Mouse (Mus musculus) liver, embryonic 12.5 days (tissue): ENCODE results near the gene Oas1c. TPM values are rescaled to one million over a fixed set of nuclear protein-coding genes. Genes with fewer than 3 reads are reported as not detected.

Source experiments
- ATAC-seq: fragments of 200-750 bp; cut with Nextera tagmentation; 2 replicates; pipeline ENCODE4 v1.8.0; 2017; ENCODE audit warnings: moderate number of reproducible peaks, mild to moderate bottlenecking, moderate library complexity
- H3K27ac ChIP-seq: fragments of 300-500 bp; sonication (generic); 2 replicates; pipeline ENCODE4 v1.5.1; 2016; ENCODE audit warnings: mild to moderate bottlenecking
- H3K27me3 ChIP-seq: fragments of 300-500 bp; sonication (generic); replicated peaks from 2 replicates; pipeline ENCODE4 v1.6.1; 2016; ENCODE audit warnings: mild to moderate bottlenecking, moderate library complexity
- H3K36me3 ChIP-seq: fragments of 300-500 bp; sonication (generic); 2 replicates; pipeline ENCODE4 v1.6.1; 2016; ENCODE audit warnings: mild to moderate bottlenecking, moderate library complexity
- H3K4me1 ChIP-seq: fragments of 300-500 bp; sonication (generic); 2 replicates; pipeline ENCODE4 v1.6.1; 2016
- H3K4me2 ChIP-seq: fragments of 300-500 bp; sonication (generic); 2 replicates; pipeline ENCODE4 v1.6.1; 2016; ENCODE audit warnings: mild to moderate bottlenecking, moderate library complexity
- H3K4me3 ChIP-seq: fragments of 300-500 bp; sonication (generic); 2 replicates; pipeline ENCODE4 v1.5.1; 2016; ENCODE audit warnings: mild to moderate bottlenecking, moderate library complexity
- H3K9ac ChIP-seq: fragments of 300-500 bp; sonication (generic); 2 replicates; pipeline ENCODE4 v1.6.1; 2016; ENCODE audit warnings: mild to moderate bottlenecking, moderate library complexity
- H3K9me3 ChIP-seq: fragments of 300-500 bp; sonication (generic); replicated peaks from 2 replicates; pipeline ENCODE4 v1.6.1; 2016; ENCODE audit warnings: mild to moderate bottlenecking, moderate library complexity
- WGBS: fragments of 180-500 bp; shearing (Covaris S2); methylation state at CpG from one replicate; pipeline ENCODE4 v1.1.7; 2016; ENCODE audit not compliant: insufficient replicate concordance; 5-methylcytosine and 5-hydroxymethylcytosine counted together
- polyA plus RNA-seq: library from polyadenylated mRNA; unstranded; fragments of >200 nt; fragmentation: Nextera tagmentation; extraction: Ambion mirVana; gene quantifications from 2 replicates; pipeline ENCODE4 v1.2.1, GENCODE M21; 2016

The Oas1c gene
- polyA plus RNA-seq, result 0.20 and 0.24 TPM in 2 replicates

DNA sequence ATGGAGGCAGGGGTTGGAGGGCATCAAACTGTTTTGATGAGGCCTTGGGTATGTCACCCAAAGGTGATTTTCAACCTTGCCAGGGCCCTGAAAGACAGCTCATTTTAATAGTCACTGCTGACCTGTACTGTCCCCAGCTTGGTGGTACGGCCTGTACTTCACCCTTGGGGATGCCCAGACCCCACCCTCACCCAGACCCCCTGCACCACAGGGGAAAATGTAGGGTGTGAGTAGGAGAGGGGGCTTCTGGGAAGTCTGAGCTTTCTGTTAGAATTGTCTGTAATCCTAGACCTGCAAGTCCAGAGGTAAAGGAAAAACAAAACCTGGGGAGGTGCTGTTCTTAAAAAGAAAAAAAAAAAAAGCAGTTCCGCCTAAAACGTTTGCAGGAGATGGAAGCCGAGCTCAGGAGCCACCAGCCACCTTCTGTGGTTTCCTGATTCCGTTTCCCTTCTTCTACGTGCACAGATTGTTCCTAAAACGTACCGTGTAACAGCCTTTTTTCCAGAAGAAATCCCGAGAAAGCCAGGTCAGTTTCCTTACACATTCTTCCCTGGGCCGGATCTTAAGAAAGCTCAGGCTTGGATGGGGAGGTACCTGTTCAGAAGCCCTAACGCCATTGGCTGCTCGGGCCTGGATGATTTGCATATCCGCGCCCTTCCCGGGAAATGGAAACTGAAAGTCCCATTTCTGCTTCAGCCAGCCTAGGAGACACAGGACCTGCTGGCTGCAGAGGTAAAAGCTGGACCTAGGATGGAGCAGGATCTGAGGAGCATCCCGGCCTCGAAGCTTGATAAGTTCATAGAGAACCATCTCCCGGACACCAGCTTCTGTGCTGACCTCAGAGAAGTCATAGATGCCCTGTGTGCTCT lies at the start of gene Oas1c:
Oas1c (minus strand) TSS at position 564 of the 869 bp plus-strand sequence.
- peak within 1 kb of the TSS; percentile 70 for H3K4me2 ChIP-seq
- H3K9ac ChIP-seq, result peak within 1 kb of the TSS; percentile 53
- H3K36me3 ChIP-seq, result no peaks in the 10 kb centered on the region
- no peaks in the 10 kb centered on the region for H3K27me3 ChIP-seq
- 7% methylated on average over 18 of the region's 18 CpGs for WGBS
- peak; percentile 79 for ATAC-seq
- H3K9me3 ChIP-seq, result no peaks in the 10 kb centered on the region
- no peak within 1 kb of the TSS for H3K27ac ChIP-seq
- H3K4me3 ChIP-seq, result peak within 1 kb of the TSS; percentile 58
- peaks cover 10% of the 10 kb centered on the region for H3K4me1 ChIP-seq

DNA sequence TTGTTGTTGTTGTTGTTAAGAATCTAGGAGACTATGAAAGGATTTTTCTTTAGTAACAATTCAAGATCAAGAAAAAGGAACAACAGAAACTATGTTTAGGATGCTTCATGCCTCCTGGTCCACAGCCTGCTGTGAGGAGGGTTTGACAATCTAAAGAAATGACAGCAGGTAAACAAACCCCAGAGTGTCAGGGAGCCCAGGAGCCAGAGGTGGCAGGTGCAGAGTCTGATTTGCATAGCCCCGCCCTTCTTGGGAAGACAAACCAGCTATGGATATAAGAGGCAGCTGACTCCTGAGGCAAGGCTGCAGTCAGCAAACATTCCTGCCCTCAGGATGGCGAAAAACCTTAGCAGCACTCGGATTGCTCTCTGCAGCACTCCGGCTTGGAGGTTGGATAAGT lies 48.8 kb upstream of the Oas1c start, which contains the start of gene Oas1h:
Oas1h (plus strand) TSS at position 301 of the 400 bp plus-strand sequence.
- 47% methylated on average over 4 of the region's 4 CpGs for WGBS
- no peak within 1 kb of the TSS for H3K4me3 ChIP-seq
- H3K4me1 ChIP-seq, result no peaks in the 10 kb centered on the region
- H3K9me3 ChIP-seq, result no peaks in the 10 kb centered on the region
- no peak within 1 kb of the TSS for H3K9ac ChIP-seq
- H3K27ac ChIP-seq, result no peak within 1 kb of the TSS
- ATAC-seq, result no peak
- H3K27me3 ChIP-seq, result no peaks in the 10 kb centered on the region
- H3K36me3 ChIP-seq, result no peaks in the 10 kb centered on the region
- no peak within 1 kb of the TSS for H3K4me2 ChIP-seq

DNA sequence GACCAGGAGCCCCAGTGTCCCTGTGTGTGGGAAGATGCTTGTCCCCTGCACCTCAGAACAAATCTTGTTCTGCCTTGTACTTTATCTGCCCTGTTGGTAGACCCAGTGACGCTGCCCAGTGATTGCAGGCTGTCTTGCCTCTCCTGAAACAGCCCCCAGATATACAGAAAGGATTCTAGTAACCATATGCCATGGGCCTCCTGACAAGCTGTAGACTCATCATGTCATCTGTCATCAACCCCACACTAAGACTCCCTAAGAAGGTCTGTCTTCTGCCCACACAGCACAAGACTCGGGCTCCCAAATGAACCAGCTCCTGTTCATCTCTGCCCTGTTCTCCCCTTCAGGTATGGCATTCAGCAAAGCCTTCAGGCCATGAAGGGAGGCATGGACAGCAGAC lies 46.9 kb upstream of the Oas1c start:
- no peaks in the 10 kb centered on the region for H3K4me1 ChIP-seq
- no peaks in the 10 kb centered on the region for H3K27me3 ChIP-seq
- no peak for ATAC-seq
- no peak overlapping the region for H3K27ac ChIP-seq
- no peaks in the 10 kb centered on the region for H3K36me3 ChIP-seq
- WGBS, result 57% methylated on average over 2 of the region's 2 CpGs
- H3K4me3 ChIP-seq, result no peak overlapping the region
- H3K9me3 ChIP-seq, result 0 out of 2 replicates have a peak, but pooled peaks cover under 1% of the 10 kb centered on the region
- H3K9ac ChIP-seq, result no peak overlapping the region
- no peak overlapping the region for H3K4me2 ChIP-seq

DNA sequence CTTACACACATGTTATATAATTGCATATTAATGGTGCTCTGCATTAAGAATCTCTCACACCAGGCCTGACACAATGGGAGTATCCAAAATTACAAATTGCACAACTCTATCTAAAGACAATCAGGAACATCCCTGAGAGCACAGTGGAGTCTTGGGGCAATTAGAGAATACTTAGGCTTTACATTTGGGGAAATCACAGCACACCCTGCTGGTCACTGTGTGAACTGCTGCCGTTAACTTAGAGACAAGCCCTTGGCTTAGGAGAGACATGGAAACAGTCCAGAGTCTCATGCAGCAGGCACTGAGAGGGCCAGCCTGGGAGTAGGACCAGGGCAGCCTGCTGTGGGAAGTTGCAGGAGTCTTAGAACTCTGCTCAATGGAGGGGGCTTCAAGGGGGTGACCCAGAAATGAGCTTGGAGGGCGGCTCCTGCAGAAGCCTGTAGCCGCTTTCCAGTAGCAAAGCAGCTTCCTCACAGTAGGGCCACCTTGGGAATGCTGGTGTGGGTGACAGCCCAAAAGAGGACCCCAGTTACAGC lies 37.4 kb upstream of the Oas1c start:
- H3K9ac ChIP-seq, result no peak overlapping the region
- 48% methylated on average over 3 of the region's 3 CpGs for WGBS
- no peak overlapping the region for H3K4me2 ChIP-seq
- 0 out of 2 replicates have a peak, but pooled peaks cover 3% of the 10 kb centered on the region for H3K9me3 ChIP-seq
- no peaks in the 10 kb centered on the region for H3K27me3 ChIP-seq
- H3K4me3 ChIP-seq, result no peak overlapping the region
- no peak for ATAC-seq
- H3K4me1 ChIP-seq, result no peaks in the 10 kb centered on the region
- no peaks in the 10 kb centered on the region for H3K36me3 ChIP-seq
- H3K27ac ChIP-seq, result no peak overlapping the region

DNA sequence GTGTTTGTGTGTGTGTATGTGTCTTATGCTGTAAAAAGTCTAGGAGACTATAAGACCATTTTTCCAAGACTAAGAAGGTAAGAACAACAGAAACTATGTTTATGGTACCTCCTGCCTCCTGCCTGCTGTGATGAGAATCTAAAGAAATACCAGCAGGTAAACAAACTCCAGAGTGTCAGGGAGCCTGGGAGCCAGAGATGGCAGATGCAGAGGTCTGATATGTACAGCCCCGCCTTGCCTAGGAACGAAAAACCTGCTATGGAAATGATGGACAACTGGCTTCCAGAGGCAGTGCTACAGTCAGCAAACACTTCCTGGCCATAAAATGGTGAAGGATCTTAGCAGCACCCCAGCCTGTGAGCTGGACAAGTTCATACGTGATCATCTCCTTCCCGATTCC lies 34.8 kb upstream of the Oas1c start, which contains the start of gene Oas1f:
Oas1f (plus strand) TSS at position 301 of the 400 bp plus-strand sequence.
- Histone ChIP-seq H3K4me3 (no peak within 1 kb of the TSS), H3K4me1 (no peaks in the 10 kb centered on the region), H3K36me3 (no peaks in the 10 kb centered on the region), H3K27me3 (no peaks in the 10 kb centered on the region), H3K4me2 (no peak within 1 kb of the TSS), H3K27ac (no peak within 1 kb of the TSS), H3K9ac (no peak within 1 kb of the TSS), H3K9me3 (no peaks in the 10 kb centered on the region)
- no peak for ATAC-seq
- whole genome bisulfite sequencing, result 47% methylated on average over 4 of the region's 4 CpGs

DNA sequence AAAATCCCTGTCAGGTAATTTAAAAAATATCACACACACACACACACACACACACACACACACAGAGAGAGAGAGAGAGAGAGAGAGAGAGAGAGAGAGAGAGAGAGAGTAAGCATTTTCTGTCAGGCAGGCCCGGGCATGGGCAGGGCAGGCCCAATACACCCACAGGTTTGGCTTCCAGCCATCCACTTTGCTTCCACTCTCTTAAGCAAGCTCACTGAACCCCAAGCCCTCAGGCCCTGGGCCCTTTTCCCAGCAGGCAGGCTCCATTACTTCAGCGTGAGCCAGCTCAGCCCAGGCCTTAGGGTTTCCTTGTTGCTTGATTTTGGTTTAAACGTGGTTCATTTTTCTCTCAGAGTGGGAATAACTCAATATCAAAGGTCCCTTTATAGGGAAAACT lies 32.4 kb upstream of the Oas1c start:
- Histone ChIP-seq H3K4me3 (no peak overlapping the region), H3K4me2 (no peak overlapping the region), H3K9ac (no peak overlapping the region), H3K27me3 (no peaks in the 10 kb centered on the region), H3K4me1 (no peaks in the 10 kb centered on the region), H3K9me3 (no peaks in the 10 kb centered on the region), H3K27ac (no peak overlapping the region), H3K36me3 (no peaks in the 10 kb centered on the region)
- no peak for ATAC-seq
- WGBS, result 67% methylated on average over 3 of the region's 3 CpGs

DNA sequence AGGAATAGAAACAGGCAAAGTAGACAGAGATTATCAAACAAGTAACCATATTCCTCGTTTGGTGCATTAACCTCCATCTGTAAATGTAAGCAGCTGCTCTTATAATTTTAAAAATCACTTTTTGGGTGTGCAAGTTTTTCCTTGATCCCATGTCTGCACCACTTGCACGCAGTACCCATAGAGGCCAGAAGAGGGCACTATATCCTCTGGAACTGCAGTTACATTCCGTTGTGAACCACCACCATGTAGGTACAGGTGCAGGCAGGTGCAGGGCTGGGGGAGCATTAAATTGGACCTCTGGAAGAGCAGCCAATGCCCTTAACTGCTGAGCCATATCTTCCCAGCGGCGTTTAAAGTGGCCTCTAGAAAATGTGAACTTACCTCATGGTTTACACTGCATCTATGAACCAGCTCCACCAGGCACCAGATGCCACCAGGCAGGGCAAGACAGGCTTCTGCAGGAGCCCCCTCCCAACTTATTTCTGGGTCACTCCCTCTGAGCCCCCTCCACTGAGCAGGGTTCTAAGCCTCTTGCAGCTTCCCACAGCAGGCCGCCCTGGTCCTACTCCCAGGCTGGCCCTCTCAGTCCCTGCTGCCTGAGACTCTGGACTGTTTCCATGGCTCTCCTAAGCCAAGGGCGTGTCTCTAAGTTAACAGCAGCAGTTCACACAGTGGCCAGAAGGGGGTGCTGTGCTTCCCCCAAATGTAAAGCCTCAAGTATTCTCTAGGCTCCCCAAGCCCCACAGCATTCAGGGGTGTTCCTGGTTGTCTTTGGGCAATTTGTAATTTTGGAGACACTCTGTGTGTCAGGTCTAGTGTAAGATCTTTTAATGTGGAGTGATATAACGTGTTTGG lies 24.6 kb upstream of the Oas1c start:
- 7% methylated on average over 8 of the region's 8 CpGs for WGBS
- Histone ChIP-seq H3K27me3 (peaks cover 10% of the 10 kb centered on the region; the same call in 1 of the 2 replicates), H3K4me1 (no peaks in the 10 kb centered on the region), H3K27ac (no peak overlapping the region), H3K36me3 (no peaks in the 10 kb centered on the region), H3K9me3 (no peaks in the 10 kb centered on the region), H3K4me2 (no peak overlapping the region), H3K9ac (no peak overlapping the region), H3K4me3 (no peak overlapping the region)
- ATAC-seq, result no peak

DNA sequence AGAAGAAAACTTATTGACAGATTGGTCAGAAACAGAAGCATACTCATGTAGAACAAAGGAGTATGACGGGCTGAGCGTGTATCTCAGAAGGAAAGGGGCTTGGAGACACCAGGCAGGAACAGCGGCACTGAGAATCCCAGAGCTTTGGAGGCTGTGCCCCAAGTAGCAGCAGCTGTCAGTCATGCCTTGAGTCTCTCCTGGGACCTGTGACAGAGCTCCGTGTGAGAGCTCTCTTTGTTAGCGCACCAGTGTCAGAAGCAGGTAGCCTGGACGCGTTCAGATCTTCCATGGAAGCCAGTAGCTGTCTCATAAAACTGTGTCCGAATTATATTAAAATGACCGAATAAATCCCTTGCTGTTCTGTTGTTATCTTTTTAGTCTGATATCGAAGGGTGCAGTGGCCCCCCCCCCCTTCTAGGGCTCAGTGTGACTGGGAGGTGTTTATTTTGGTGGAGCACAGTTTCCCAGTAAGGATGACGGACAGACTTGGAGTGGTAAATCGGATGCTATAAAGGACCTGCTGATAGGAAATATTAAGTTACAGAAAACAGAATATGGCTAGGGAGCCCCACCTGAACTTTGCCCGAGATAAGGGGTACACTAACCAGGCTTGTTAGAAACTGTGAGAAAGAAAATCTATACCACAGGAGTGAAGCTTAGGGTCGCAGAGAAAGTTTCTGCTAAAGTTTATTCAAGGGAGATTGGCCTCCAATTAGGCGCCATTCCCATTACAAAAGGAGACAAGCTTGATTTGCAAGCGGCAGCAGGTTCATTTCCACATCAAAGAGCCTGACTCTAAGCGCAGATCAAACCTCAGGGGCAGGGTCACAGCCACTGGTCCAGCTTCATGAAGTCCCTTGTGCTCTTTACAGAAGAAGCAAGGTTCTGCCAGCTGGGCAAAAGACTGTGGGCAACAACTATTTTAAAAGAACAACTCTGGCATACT lies 21.3 kb upstream of the Oas1c start:
- Histone ChIP-seq H3K27ac (no peak overlapping the region), H3K36me3 (no peaks in the 10 kb centered on the region), H3K4me2 (no peak overlapping the region), H3K4me1 (no peaks in the 10 kb centered on the region), H3K27me3 (peaks cover 10% of the 10 kb centered on the region; the same call in 1 of the 2 replicates), H3K4me3 (no peak overlapping the region), H3K9ac (no peak overlapping the region), H3K9me3 (no peaks in the 10 kb centered on the region)
- no peak for ATAC-seq
- 19% methylated on average over 17 of the region's 17 CpGs for WGBS

DNA sequence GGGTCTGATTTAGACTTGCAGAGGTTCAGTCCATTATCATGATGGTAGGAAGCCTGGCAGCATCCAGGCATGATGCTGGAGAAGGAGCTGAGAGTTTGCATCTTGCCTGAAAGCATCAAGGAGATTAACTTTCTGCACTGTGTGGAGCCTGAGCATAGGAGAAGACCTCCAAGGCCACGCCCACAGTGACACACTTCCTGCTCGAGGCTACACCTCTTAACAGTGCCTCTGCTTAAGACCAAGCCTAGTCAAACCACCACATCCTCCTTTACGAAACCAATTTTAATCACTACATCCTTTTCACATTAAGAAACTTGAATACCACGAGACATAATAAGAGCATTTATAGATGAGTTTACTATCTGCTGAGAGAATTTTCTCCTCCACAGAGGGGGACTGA lies 18.7 kb upstream of the Oas1c start:
- Histone ChIP-seq H3K9ac (no peak overlapping the region), H3K4me2 (no peak overlapping the region), H3K4me3 (no peak overlapping the region), H3K4me1 (no peaks in the 10 kb centered on the region), H3K27ac (no peak overlapping the region), H3K36me3 (no peaks in the 10 kb centered on the region), H3K27me3 (peaks cover 10% of the 10 kb centered on the region; the same call in 1 of the 2 replicates), H3K9me3 (no peaks in the 10 kb centered on the region)
- no peak for ATAC-seq
- 58% methylated on average over 4 of the region's 4 CpGs for WGBS

DNA sequence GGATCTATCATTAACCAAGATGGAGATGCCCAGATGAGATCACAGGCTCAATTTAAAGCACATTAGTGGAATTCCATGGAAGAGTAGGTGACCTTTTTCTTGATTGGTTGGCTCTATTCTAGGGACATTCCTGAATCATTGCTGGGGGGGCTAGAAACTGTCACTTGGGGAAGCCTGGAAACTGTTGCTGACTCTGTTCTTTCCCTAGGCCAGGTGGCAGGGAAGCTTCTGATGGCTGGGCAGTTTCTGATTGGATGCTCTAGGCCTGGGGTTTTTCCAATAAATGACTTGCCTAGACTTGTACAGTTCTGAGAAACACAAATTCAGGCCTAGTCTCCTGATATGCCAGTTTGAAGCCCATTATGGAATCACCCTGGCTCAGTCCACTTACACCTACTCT lies 6.7 kb upstream of the Oas1c start:
- H3K27ac ChIP-seq, result no peak overlapping the region
- H3K36me3 ChIP-seq, result no peaks in the 10 kb centered on the region
- H3K4me1 ChIP-seq, result no peaks in the 10 kb centered on the region
- H3K4me3 ChIP-seq, result no peak overlapping the region
- no peaks in the 10 kb centered on the region for H3K27me3 ChIP-seq
- H3K4me2 ChIP-seq, result no peak overlapping the region
- no peaks in the 10 kb centered on the region for H3K9me3 ChIP-seq
- no peak for ATAC-seq
- H3K9ac ChIP-seq, result no peak overlapping the region

DNA sequence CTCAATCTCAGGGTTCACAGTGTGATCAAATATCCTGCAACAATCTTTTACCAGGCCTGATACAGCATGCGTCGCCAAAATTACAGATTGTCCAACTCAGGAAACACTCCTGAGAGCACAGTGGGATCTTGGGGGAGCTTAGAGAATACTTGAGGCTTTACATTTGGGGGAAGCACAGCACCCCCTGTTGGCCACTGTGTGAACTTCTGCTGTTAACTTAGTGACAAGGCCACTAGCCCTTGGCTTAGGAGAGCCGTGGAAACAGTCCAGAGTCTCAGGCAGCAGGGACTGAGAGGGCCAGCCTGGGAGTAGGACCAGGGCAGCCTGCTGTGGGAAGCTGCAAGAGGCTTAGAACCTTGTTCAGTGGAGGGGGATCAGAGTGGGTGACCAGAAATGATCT lies 3.6 kb upstream of the Oas1c start:
- no peak for ATAC-seq

More for the DNA sequence above, 3.6 kb upstream of the Oas1c start:
- Histone ChIP-seq H3K4me3 (no peak overlapping the region), H3K9me3 (no peaks in the 10 kb centered on the region), H3K4me1 (peaks cover 10% of the 10 kb centered on the region), H3K36me3 (no peaks in the 10 kb centered on the region), H3K9ac (no peak overlapping the region), H3K4me2 (no peak overlapping the region), H3K27ac (no peak overlapping the region), H3K27me3 (no peaks in the 10 kb centered on the region)
- 63% methylated on average over 3 of the region's 3 CpGs for WGBS
